Mouse (Mus musculus) megakaryocyte, embryonic 14.5 days (primary cell): Measurements from ENCODE around the gene Bckdhb. TPM values are rescaled to one million over a fixed set of nuclear protein-coding genes. Genes with fewer than 3 reads are reported as not detected.

Source experiments
- H3K27me3 ChIP-seq: replicated peaks from 2 replicates; pipeline ENCODE3; 2012; ENCODE audit warnings: inconsistent platforms
- H3K36me3 ChIP-seq: replicated peaks from 2 replicates; pipeline ENCODE3; 2012; ENCODE audit warnings: low read length, inconsistent platforms, mixed read lengths
- H3K4me1 ChIP-seq: 2 replicates; pipeline ENCODE4 v1.6.1; 2012; ENCODE audit warnings: inconsistent platforms
- H3K4me3 ChIP-seq: replicated peaks from 2 replicates; pipeline ENCODE3; 2012; ENCODE audit warnings: moderate library complexity, mild to moderate bottlenecking, inconsistent platforms
- H3K9me3 ChIP-seq: 2 replicates; pipeline ENCODE4 v1.6.1; 2012; ENCODE audit warnings: inconsistent platforms
- FLI1 ChIP-seq: IDR thresholded peaks from 2 replicates; pipeline ENCODE4 v1.6.1; 2012; ENCODE audit warnings: low read length, inconsistent platforms, mixed read lengths
- GATA1 ChIP-seq: IDR thresholded peaks from 3 replicates; pipeline ENCODE4 v1.6.1; 2012; ENCODE audit warnings: mixed read lengths, low read length, inconsistent platforms, borderline replicate concordance
- polyA plus RNA-seq: library from polyadenylated mRNA; stranded (reverse); fragments of >175 nt; gene quantifications from 2 replicates; pipeline ENCODE4 v1.2.3, GENCODE M21; 2012; ENCODE audit warnings: low replicate concordance; ENCODE audit not compliant: insufficient read depth

Bckdhb gene
- polyA plus RNA-seq, 1 experiment = 7.3 TPM

DNA sequence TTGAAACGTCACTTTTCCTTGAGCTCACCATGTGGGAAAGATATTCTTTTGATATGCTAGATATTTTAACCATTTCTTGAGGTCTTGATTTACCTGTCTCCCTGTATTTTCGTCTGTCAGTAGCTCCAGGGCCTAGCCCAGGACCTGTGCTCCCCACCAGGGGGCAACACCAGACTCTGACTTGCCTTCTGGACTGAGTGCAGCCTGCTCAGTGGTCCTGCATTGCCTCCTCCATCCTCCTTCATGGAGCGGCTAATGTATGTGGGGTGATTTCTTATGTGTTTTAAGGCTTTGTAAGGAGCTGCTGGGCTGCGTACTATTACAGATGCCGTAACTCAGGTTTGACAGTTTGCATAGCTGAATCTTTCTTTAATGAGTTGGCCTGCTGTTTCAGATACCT is 192.4 kb downstream of the Bckdhb start:
- no peak for TF ChIP-seq FLI1
- TF ChIP-seq GATA1 = no peak
- H3K27me3 ChIP-seq = no peaks in the 10 kb centered on the region
- no peaks in the 10 kb centered on the region for H3K36me3 ChIP-seq
- peaks cover 12% of the 10 kb centered on the region for H3K4me1 ChIP-seq
- H3K4me3 ChIP-seq = no peak overlapping the region
- no peaks in the 10 kb centered on the region for H3K9me3 ChIP-seq

DNA sequence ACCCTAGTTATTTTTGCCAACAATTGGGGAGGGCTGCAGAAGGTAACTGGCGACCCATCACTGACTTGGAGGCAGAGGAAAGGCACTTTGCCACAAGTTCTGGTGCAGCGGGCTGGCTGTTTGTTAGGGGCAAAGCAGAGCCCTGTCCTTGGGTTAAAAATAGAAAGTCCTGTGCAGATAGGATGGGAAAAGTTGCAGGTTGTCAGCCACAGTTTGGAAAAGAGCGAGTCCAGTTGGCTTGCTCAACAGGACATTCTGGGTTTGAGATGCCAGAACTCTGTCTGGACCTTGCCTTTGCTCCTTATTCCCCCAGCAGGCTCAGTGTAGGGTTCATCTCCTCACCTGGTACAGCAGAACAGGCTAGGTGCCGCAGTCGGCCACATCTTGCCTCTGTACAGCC is 200.1 kb downstream of the Bckdhb start:
- no peaks in the 10 kb centered on the region for H3K36me3 ChIP-seq
- H3K4me1 ChIP-seq = no peaks in the 10 kb centered on the region
- no peak for TF ChIP-seq FLI1
- TF ChIP-seq GATA1 = no peak
- H3K4me3 ChIP-seq = no peak overlapping the region
- H3K27me3 ChIP-seq = no peaks in the 10 kb centered on the region
- H3K9me3 ChIP-seq = peaks cover 4% of the 10 kb centered on the region; the same call in 1 of the 2 replicates

DNA sequence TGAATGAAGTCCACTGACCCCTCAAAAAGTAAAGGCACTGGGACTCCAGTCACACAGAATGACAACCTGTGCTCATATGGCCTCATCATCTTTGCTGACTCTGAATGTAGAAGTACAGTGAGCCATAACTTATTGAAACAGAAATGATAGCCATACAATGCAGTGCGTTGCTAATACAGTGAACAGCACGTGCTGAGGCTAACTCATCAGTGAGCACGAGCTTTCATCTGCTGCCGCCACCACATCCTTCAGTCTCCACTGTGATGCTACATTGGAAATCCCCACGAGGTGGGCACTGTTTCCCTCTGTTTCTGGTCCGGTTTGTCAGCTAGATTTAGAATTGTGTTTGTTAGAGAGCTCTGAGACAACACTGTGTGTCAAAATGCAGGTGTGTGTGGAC is 205.4 kb downstream of the Bckdhb start:
- Histone ChIP-seq H3K9me3 (peaks cover 24% of the 10 kb centered on the region), H3K27me3 (no peaks in the 10 kb centered on the region), H3K36me3 (no peaks in the 10 kb centered on the region), H3K4me1 (no peaks in the 10 kb centered on the region), H3K4me3 (peak overlapping the region; percentile 47)
- TF ChIP-seq GATA1 (no peak), FLI1 (no peak)

DNA sequence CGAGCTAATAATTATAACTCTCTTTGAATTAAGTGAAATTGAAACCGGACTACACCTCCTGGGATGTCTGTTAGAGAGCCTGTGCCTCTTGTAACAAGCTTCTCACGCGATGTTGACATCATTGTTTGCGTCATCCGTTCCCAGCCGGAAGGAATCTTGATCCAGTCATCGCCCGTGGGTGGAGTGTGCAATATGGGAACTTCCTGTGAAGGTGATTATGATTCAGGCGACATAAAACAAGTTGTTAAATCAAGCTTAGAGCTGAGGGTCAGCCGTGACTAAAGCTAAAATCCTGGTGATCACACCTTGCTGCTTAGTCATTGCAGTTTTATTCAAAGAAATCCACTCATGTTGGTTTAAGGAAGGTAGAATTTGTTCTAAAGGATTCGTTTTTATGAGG is 210.1 kb downstream of the Bckdhb start:
- H3K4me3 ChIP-seq = no peak overlapping the region
- no peaks in the 10 kb centered on the region for H3K4me1 ChIP-seq
- peaks cover 24% of the 10 kb centered on the region for H3K9me3 ChIP-seq
- no peaks in the 10 kb centered on the region for H3K36me3 ChIP-seq
- TF ChIP-seq FLI1 (no peak), GATA1 (no peak)
- no peaks in the 10 kb centered on the region for H3K27me3 ChIP-seq

DNA sequence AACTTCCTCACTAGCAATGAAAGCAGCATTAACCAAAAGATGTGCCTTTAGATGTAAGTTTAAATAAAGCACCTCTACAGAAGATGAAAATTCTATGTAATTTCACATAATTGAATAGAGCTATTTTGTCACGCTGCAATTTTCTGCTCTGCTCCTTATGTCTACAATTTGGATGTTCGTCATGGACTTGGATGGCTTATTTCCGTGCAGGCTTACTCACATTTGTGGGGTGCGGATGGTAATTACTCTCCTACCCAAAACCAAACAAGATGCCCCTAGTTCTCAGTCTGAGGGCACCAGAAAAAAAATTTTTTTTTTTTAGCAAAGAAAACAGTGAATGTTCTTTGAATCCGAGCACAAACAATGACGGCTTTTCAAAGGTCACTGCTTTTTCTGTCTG is 212.2 kb downstream of the Bckdhb start:
- Histone ChIP-seq H3K36me3 (no peaks in the 10 kb centered on the region), H3K4me3 (no peak overlapping the region), H3K27me3 (no peaks in the 10 kb centered on the region), H3K9me3 (peaks cover 7% of the 10 kb centered on the region; the same call in 1 of the 2 replicates), H3K4me1 (no peaks in the 10 kb centered on the region)
- TF ChIP-seq GATA1 = no peak
- no peak for TF ChIP-seq FLI1

DNA sequence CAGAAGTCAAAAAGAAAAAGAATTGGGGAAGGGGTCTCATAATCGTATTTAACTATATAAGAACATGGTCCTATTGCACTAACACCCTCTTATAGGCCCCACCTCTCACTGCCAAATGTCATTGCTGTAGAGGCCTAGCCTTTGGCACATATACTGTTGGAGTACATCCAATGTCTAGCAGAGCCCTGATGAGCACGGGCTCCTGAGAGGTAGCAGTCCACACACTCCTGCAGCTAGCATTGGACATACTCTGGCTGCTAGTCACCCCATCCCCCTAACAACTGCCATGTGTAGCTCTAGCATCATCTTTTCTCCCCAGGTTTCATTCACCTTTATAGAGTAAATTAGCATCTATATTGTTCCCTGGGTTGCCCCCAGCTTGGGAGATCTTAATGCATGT is 223.2 kb downstream of the Bckdhb start:
- Histone ChIP-seq H3K4me1 (no peaks in the 10 kb centered on the region), H3K36me3 (no peaks in the 10 kb centered on the region), H3K27me3 (no peaks in the 10 kb centered on the region), H3K9me3 (no peaks in the 10 kb centered on the region; the same call in 1 of the 2 replicates), H3K4me3 (no peak overlapping the region)
- no peak for TF ChIP-seq GATA1
- TF ChIP-seq FLI1 = no peak

Other genes starting within 250 kb of the Bckdhb start
- gene Elovl4, start 118.9 kb upstream of the Bckdhb start, polyA plus RNA-seq = not detected in 2 replicates
- 0.37 TPM in 1 of 2 replicates, not detected in the other for gene Ttk, start 90.5 kb upstream of the Bckdhb start, polyA plus RNA-seq